Mouse (Mus musculus): Measurements from ENCODE around the gene Iqgap1.

Iqgap1 gene

DNA sequence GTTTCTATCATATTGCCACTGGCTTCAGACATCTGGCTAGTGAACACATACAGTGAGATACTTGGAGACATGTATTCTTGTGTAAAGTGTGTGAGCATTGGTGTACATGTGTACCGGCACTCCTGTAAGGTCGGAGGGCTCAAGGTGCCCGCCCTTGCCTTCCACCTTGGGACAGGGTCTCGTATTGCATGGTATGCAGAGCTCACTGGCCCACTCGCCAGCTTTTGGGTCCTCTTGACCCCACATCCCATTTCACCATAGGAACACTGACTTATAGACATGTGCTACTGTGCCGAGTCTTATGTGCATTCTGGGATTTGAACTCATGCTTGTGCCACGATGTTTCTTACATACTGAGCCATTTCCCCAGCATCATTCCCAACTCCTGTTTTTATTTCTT, 115.4 kb downstream of the Iqgap1 start:
- no peak for DNase-seq

DNA sequence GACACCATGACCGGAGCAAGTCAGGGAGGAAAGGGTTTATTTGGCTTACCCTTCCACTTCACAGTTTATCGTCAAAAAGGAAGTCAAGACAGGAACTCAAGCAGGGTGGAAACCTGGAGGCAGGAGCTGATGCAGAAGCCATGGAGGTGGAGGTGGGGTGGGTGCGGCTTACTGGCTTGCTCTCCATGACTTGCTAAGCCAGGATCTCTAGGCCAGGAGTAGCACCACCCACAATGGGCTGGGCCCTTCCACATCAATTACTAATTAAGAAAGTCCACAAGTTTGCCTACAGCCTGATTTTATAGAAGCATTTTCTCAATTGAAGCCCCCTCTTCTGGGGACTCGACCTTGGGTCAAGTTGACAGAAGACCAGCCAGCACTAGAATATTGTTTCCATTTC, 121.7 kb downstream of the Iqgap1 start:
- no peak for DNase-seq

DNA sequence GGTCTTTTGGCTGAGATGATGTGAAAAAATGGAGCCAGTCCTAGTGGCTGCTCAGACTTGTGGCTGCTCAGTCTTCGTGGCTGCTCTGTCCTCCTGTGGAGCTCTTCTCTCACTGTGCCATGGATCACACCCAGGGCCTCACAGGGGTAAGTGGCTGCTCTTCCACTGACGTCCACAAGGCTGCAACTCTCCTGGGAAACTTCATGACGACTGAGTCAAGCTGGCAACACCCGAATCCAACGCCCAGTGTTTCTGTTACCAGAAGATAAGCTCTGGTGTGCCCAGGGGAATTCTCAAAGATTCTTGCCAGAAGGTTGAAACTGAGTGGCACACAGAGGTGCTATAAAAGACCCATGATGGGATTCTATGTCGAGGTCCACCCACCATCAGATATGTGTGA, 123.3 kb downstream of the Iqgap1 start:
- DNase-seq: no peak

DNA sequence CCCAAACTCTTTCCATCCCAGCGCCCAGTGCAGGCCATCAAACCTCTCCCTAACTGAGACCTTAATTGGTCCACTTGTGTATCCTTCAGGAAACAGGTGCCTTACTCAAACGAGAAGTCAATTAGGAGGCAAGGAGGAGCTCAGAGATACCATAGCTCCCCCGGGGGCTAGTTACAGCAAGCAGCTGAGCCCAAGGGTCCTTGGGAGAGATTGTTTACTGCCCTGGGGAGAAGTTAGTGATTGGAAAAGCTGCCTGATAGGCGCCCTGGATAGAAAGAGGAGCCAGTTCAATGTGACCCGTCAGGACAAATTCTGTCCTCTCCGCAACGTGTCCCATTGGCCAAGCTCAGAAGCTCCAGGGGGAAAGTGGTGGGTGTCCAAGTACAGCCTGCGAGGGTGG, 126.1 kb downstream of the Iqgap1 start:
- DNase-seq: no peak

DNA sequence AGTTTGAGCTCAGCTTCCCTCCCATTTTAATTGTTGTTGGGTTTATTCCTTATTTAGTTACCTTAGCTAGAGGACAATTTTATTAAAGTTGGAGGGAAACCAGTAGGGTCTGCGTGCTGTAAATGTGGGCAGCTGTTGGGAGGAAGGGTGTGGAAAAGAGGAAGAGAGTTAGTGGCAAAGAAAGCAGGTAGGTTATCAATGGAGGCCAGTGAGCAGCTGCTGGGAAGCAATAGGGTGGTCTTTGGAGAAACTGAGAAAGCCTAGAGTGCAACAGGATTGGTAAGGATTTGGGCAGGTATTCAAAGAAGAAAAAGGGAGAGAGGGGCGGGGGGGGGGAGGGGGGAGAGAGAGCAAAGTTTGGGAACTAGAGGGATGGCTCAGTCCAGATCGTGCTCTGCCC, 126.8 kb downstream of the Iqgap1 start:
- no peak for DNase-seq

DNA sequence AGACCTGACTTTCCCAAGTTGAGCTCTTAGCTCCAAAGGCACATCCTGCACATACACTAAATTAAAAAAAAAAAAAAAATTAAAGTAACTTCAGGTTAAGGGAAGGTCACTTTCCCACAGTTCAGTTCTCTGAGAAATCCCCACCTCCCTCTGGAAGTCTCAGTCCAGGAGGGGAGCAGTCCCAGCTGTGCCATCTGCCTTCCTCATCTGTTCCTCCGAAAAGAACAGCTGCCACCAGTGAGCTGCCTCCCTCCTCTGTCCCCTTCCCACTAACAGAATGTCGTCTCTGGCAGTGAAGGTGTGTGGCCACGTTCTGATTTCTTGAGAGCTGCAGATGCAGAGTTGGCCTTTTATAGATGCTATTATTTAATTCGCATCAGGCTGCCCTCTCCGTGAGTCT, 127.9 kb downstream of the Iqgap1 start:
- DNase-seq: no peak

DNA sequence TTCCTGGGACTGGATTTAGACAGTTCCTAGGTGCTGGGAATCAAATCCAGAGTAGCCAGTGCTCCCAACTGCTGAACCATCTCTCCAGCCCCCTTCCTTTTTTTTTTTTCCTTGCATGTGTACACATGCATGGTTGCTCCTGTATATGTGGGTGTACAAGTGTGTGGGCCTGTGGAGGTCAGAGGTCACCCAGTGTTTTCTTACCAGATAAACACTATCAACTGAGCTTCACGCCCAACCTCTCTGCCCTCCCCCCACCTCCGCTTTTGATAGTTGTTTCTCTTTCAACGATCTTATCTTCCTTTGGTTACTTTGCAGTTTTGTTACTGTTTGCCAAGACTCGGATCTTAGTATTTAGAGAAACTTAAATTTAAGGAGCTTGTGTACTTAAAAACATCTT, 128.9 kb downstream of the Iqgap1 start:
- DNase-seq: peak in 1 of 2 experiments; percentile 26

DNA sequence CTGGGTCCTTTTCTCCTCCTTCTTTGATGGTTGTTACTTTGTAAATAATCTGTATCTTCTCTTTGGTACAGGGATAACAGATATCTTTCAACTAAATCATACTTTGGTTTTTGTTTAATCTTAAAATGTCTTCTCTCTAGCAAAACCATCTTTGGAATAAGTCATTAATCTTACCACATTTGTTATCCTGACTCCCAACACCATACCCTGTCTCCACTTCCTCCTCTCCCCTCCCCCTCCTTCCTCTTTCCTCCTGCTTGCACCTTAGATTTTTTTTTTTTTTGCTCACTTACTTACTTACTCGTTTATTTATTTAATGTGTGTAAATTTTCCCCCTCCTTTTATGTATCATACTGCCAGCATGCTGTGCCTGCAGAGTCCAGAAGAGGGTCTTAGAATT, 129.4 kb downstream of the Iqgap1 start:
- DNase-seq: no peak

DNA sequence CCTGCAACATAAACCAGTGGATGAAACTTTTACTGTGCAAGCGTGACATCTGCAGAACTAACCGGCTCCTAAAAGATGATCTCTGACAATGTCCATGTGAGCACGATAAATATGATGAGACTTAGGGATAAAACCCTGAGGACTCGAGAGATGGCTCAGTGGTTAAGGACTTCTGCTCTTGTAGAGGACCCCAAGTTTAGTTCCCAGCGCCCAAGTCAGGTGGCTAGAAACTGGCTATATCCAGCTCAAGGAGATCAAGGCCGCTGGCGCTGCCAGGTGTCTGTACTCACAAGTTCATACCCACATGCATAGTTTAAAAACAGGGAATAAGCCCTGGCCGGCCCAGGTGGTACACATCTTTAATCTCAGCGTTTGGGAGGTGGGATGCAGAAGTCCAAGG, 133.3 kb downstream of the Iqgap1 start:
- no peak for DNase-seq

DNA sequence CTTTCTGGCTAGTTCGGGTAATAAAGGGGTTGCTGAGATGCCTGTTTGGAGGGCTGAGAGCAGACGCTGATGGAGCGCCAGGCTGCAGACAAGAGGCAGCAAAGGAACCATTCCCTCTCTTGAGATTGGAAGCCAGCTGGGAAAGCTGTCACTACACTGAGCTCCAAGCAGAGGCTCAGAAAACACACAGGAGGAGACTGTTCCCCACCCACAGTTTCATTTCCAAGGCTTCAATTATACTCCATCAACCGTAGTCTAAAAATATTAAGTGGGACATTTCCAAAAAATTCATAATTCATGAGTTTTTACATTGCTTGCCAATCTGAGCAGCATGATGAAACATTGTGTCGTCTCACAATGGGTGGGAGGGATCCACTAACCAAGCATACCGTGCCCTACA, 134.6 kb downstream of the Iqgap1 start:
- DNase-seq: no peak

DNA sequence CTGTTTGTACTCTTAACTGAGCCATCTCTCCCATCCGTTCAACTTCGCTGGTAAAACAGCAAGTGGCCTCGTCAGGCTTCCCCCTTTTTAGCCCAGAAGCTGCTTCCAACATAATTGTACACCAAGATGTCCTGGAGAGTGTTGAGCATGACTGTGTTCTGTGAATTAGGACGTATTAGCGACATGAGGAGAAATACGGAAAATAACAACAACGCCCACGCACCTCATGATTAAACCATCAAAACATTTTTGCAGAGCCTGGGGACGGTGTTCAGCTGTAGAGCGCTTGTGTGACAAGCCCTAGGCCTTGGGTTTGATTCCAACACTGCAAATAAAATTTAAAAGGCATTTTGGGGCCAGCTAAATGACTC, 136.6 kb downstream of the Iqgap1 start:
- no peak for DNase-seq

DNA sequence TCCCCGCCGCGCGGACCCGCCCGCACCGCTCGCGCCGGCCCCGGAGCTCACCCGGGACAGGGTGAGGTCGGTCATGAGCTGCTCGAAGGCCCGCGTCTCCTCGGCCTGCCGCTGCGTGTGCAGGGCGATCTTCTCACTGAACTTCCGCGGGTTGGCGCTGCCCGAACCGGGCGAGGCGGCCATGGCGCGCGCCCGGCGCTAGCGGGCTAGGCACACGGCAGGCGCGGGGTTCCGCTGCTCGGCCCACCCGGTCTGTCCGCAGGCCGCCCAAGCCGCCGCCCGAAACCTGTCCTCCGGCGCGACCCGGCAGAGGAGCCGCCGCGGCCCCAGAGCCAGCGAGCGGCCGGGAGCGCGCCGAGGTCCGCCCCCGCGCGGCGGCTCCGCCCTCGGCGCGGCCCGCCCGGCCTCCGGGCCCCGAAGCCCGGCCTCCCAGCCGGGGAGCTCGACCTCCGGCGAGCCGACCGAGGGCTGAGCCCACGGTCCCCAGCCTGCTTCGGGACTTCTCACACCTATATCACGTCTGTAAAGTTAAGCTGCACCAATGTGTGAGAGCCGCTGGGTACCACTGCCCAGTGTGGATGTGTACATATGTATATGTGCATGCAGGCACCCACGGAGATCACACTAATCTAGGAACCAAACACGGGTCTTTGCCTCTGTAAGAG, 137.1 kb downstream of the Iqgap1 start, which contains the start of gene Crtc3:
Crtc3 (minus strand) TSS at position 322 of the 665 bp plus-strand sequence.
- peak; percentile 77 to 85 for DNase-seq

DNA sequence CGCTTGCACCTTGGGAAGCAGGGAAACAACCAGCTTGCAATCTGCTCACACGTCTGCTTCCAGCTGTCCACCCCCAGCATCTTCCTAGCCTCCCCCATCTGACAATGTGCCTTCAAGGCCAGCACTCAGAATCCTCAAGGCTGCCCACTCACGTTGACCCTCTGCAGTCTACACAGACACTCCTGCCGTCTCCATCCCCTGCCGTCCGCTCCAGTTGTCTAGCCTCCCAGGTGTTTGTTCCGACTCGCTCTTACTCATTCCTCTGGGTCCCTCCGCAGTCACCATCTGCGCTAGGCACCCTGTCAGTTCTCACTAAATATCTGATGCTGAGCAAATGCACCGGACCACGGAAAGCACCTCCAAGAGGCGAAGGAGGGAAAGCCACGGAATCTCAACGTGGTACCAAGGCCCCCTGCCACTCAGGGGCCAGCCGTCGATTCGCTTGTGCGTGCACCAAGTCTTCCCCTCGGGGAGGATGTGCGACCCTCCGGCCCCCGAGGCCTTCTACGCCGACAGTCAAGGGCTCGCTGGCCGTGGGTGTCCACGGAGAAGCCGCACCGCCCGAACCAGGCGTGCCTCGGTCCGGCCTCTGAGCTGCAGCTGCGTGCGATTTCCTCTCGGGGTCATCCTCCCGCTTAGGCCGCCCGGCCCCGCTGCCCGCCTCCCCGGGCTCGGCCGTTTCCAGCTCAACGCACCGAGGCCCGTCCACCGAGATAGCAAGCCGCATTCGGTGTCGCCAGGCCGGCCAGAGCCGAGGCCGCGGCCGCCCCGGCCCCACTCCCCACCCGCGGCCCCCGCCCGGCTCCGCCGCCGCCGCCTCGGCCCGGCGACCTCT, 137.8 kb downstream of the Iqgap1 start:
- DNase-seq: peak; percentile 72 to 80

DNA sequence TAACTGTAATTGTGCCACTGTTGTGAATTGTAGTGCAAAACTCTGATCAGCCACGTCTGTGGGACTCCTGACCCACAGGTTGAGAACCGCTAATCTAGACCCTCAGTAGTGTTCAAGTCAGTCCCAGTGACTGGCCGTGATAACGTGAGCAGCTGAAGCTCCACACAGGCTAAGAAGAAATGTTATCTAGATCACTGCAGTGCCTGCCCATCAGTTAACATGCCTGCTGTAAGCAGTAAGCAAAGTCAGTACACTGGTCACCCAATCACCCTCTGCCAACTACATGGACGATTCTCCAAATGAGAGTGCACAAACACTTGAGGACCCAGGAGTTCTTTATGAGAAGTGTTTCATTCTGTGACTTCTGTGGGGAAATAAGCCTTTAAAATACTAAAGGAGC, 140.1 kb downstream of the Iqgap1 start:
- DNase-seq: no peak

DNA sequence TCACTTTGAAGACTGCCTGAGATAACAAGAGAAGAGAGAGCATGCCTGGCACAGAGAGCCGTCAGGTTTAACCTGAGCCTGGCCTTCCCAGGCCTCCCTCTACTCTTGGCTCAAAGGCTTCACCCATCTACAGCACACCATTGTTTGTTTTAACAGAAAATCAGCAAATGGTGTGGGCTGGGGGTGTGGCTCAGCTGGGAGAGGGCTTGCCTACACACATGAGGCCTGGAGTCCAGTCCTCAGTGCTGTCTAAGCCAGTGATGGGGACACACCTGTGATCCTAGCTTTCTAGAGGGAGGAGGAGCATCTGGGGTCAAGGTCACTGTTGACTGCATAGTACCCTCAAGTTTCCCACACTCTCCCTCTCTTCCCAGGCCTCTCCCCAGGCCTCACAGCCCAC, 143.1 kb downstream of the Iqgap1 start:
- DNase-seq: no peak

DNA sequence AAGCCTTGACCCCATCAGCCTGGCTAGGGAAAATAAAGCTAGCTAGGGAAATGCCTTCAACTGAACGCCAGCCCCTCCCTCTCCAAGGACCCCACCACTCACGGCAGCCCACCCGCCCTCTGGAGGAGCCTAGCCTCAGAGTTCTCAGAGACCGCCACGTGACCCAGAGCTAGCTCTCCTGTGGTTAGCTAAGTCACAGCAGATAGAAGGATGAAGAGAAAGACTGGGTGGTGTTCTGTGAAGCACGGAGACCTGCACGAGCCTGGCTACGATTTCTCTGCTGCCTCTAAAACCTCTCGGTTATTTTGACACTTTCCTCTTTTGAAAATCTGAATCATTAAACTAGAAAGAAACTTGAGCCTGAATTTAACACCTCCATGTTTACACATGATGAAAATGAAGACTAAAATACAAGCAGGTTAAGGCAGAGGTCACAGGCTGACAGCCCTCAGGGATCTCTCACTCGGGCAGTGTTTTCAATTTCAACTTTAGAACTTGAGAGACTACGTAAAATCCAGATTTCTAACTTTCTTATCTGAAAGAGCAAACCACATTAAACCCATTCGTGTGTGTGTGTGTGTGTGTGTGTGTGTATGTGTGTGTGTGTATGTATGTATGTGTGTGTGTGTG, 145.4 kb downstream of the Iqgap1 start:
- peak; percentile 18 to 32 for DNase-seq

DNA sequence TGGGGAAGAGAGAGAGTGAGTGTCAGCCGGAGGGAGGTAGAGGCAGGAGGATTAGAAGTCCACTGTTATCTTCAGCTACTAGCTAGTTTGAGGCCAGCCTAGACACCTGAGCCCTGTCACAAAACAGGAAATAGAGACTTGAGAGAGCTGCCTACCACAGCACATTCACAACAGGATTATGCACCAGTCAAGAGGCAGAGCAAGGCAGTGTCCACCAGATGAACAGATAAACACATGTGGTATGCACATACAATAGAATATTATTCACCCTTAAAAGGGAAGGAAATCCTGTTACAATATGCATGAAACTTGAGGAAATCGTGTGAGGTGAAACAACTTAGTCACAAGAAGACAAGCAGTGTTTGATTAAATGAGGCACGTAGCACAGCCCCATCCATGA, 153.5 kb downstream of the Iqgap1 start:
- DNase-seq: no peak

DNA sequence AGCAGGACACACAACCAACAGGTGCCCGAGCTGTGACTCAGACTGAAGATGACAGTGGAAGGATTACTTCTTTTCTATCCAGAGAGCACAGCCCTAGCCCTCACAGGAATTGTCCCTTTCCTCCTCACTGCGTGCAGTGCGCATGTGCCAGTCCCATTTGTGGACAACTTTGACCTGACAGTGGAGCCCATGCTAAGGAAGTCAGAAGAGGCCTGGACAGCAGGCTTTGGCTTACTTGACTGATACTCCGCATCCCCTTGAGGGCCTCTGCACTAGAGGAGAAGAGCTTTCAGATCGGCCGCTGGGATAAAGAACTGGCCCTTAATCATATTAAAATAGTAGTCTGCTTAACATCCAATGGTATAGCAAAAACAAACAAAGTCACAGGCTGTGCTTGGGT, 154.9 kb downstream of the Iqgap1 start:
- no peak for DNase-seq

DNA sequence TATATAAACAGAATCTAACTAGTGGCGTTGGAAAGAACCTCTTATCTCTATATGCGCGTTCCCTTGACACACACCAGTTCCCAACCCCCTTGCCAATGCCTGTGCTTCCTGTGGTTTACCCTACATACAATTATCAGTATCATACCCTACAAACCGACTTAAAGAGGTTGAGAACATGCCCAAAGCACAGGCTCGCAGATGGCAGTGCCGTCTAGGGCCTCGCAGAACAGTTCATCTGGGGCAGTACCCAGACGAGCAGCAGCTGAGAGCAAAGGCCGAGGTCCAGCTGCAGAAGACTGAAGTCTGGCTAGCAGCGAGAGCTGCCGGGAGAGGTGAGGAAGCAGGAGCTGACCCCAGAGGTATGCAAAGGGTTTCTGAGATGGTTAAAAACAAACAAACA, 158.6 kb downstream of the Iqgap1 start:
- DNase-seq: peak; percentile 22 to 33

DNA sequence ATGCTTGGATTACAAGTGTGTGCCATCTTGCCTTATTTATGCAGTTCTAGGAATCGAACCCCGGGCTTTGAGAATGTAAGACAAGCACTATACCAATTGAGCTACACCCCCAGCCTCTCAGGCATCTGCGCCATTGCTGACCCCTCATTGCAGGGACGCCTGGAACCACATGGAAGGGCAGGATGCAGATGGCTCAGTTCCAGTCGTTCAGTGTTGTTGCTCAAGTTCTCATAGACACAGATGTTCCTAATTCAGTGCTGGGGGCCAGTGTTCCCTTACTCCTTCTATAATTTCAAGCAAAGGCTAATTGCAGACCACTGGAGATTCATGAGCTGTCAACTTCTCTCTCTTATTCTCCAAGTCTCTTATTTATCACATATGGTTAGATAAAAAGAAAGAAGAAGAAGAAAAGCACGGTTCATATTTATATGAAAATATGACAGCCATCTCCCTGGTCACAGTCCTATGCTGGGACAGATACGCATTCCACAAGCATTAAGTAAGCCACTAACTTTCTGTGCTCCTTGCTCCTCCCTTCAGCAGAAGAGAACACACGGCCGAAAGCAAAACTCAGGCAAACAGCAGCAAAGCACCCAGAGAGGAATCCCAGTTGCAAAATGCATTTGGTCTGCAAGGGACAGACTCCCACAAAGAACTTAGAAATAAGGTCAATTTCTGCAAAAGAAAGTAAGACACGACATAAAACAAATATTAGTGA, 159.4 kb downstream of the Iqgap1 start:
- peak; percentile 63 to 74 for DNase-seq
